Mouse (Mus musculus) left cerebral cortex, postnatal 25 days (tissue): ENCODE data around the gene Ifng. TPM values are rescaled to one million over a fixed set of nuclear protein-coding genes. Genes with fewer than 3 reads are reported as not detected.
"Not testable (repeated sequence)": the region's sequence is repeated elsewhere in the genome, so short reads cannot be mapped to it uniquely, and the experiment has no call there.

Experiments used
- DNase-seq, 2 experiments: peaks; one replicate each; pipeline ENCODE4 v3.0.0; 2022; ENCODE audit warnings: low spot score in 2 of 2, mixed read lengths in 1 of 2
- intact Hi-C: fragments of 180-260 bp; cut with DNase I; formaldehyde crosslinking; loops from one replicate; pipeline ENCODE4 v1.15.1; 2025
- total RNA-seq, 2 experiments: library from RNA; stranded (reverse); gene quantifications; 2 replicates each; pipeline ENCODE4 v1.2.3; 2021

The Ifng gene
- not detected for total RNA-seq

GRCm38 (mm10) chr10:118440742-118441240 lies at the start of gene Ifng:
Gene Ifng, plus strand, starts transcription at chr10:118441046.
- intact Hi-C loops, result loop anchor here (5.0 kb wide), 1 partner anchor 67 kb away; no protein-coding TSS in a partner anchor
- no peak for DNase-seq

- intact Hi-C loops, result no loop called here
- DNase-seq, result peak; percentile 16 to 27
These were observed 40.9 kb upstream of the Ifng start for GRCm38 (mm10) chr10:118399917-118400316.

- intact Hi-C loops, result no loop called here
- no peak for DNase-seq
These were observed 34.2 kb upstream of the Ifng start for GRCm38 (mm10) chr10:118406463-118407221.

GRCm38 (mm10) chr10:118411377-118411776 lies 29.5 kb upstream of the Ifng start:
- no peak for DNase-seq
- intact Hi-C loops, result no loop called here

GRCm38 (mm10) chr10:118412774-118413173 lies 28.1 kb upstream of the Ifng start:
- intact Hi-C loops, result no loop called here
- no peak for DNase-seq

GRCm38 (mm10) chr10:118419000-118419425 lies 21.8 kb upstream of the Ifng start:
- intact Hi-C loops, result no loop called here
- no peak for DNase-seq

- DNase-seq, result no peak
- intact Hi-C loops, result no loop called here
These were observed 19.9 kb upstream of the Ifng start for GRCm38 (mm10) chr10:118420896-118421295.

- no peak for DNase-seq
- intact Hi-C loops, result no loop called here
These were observed 5.3 kb upstream of the Ifng start for GRCm38 (mm10) chr10:118435501-118435900.

- no peak for DNase-seq
- intact Hi-C loops, result loop anchor here (5.0 kb wide), 1 partner anchor 65 kb away; no protein-coding TSS in a partner anchor
These were observed 1.1 kb downstream of the Ifng start for GRCm38 (mm10) chr10:118441898-118442297.

- peak in 1 of 2 experiments; percentile 20 for DNase-seq
- intact Hi-C loops, result loop anchor here (5.0 kb wide), 1 partner anchor 64 kb away; no protein-coding TSS in a partner anchor
These were observed 2.2 kb downstream of the Ifng start for GRCm38 (mm10) chr10:118442999-118443398.

- intact Hi-C loops, result no loop called here
- DNase-seq, result no peak
These were observed 4.2 kb downstream of the Ifng start for GRCm38 (mm10) chr10:118445021-118445420.

- no peak for DNase-seq
- intact Hi-C loops, result no loop called here
These were observed 4.7 kb downstream of the Ifng start for GRCm38 (mm10) chr10:118445502-118445901.

GRCm38 (mm10) chr10:118445978-118446377 lies 5.1 kb downstream of the Ifng start:
- intact Hi-C loops, result no loop called here
- DNase-seq, result peak in 1 of 2 experiments; percentile 17

GRCm38 (mm10) chr10:118451747-118452146 lies 10.9 kb downstream of the Ifng start:
- no peak for DNase-seq
- intact Hi-C loops, result no loop called here

- intact Hi-C loops, result no loop called here
- DNase-seq, result no peak
These were observed 17.9 kb downstream of the Ifng start for GRCm38 (mm10) chr10:118458729-118459128.

- no peak for DNase-seq
- intact Hi-C loops, result no loop called here
These were observed 20.4 kb downstream of the Ifng start for GRCm38 (mm10) chr10:118461126-118461767.

GRCm38 (mm10) chr10:118466481-118466880 lies 25.6 kb downstream of the Ifng start:
- DNase-seq, result no peak
- intact Hi-C loops, result no loop called here

- DNase-seq, result no peak
- intact Hi-C loops, result no loop called here
These were observed 28.2 kb downstream of the Ifng start for GRCm38 (mm10) chr10:118469047-118469446.

GRCm38 (mm10) chr10:118470296-118470957 lies 29.6 kb downstream of the Ifng start:
- intact Hi-C loops, result no loop called here
- DNase-seq, result peak; percentile 50 to 84

- DNase-seq, intact Hi-C loops: not testable (repeated sequence)
These were observed 32.0 kb downstream of the Ifng start for GRCm38 (mm10) chr10:118472846-118473245.
